Mouse (Mus musculus): ENCODE measurements around the gene Emx2. TPM values are rescaled to one million over a fixed set of nuclear protein-coding genes. Genes with fewer than 3 reads are reported as not detected.

Gene Emx2
- total RNA-seq, 2 experiments from 2014 or later = not detected

- intact Hi-C loops (cut with DNase I) = no loop called here
- DNase-seq = no peak
Measured at GRCm38 (mm10) chr19:59513181-59513580, 55.0 kb downstream of the Emx2 start.

Other genes with a start within 250 kb of the Emx2 start
- not detected for gene Kcnk18, start 239.2 kb upstream of the Emx2 start, total RNA-seq (2021)
- under 1 TPM; 0.62 to 0.94 TPM for gene Slc18a2, start 197.5 kb upstream of the Emx2 start, total RNA-seq (2021)
- gene Rps12-ps3, start 136.1 kb upstream of the Emx2 start, total RNA-seq (2021) = 100 to 1,000 TPM; 231 to 254 TPM
- 10 to 100 TPM; 24.7 to 27.2 TPM for gene Pdzd8, start 112.6 kb upstream of the Emx2 start, total RNA-seq (2021)